Mouse (Mus musculus) liver, embryonic 14.5 days (tissue): ENCODE measurements around the gene Rbm47. TPM values are rescaled to one million over a fixed set of nuclear protein-coding genes. Genes with fewer than 3 reads are reported as not detected.

ENCODE experiments used
- ATAC-seq: fragments of 200-750 bp; cut with Nextera tagmentation; 2 replicates; pipeline ENCODE4 v1.8.0; 2017; ENCODE audit warnings: moderate number of reproducible peaks, mild to moderate bottlenecking, moderate library complexity; ENCODE audit not compliant: insufficient read depth
- DNase-seq, 3 experiments: peaks; one replicate each; pipeline ENCODE4 v3.0.0-alpha.2; 2012 to 2013; ENCODE audit warnings: low read depth in 3 of 3, low spot score in 3 of 3
- H3K27ac ChIP-seq: fragments of 300-500 bp; sonication (generic); 2 replicates; pipeline ENCODE4 v1.5.1; 2014; ENCODE audit warnings: moderate library complexity, mild to moderate bottlenecking, control low read depth, inconsistent platforms
- H3K27me3 ChIP-seq: fragments of 300-500 bp; sonication (generic); 2 replicates; pipeline ENCODE4 v1.6.1; 2014; ENCODE audit warnings: mild to moderate bottlenecking, low read length, moderate library complexity; ENCODE audit not compliant: control insufficient read depth, insufficient read depth
- H3K36me3 ChIP-seq: fragments of 300-500 bp; sonication (generic); replicated peaks from 2 replicates; pipeline ENCODE4 v1.6.1; 2014; ENCODE audit warnings: low read depth; ENCODE audit not compliant: control insufficient read depth, insufficient read depth
- H3K4me1 ChIP-seq, 2 experiments: fragments of 200-500 bp in 1 of 2; fragments of 300-500 bp in 1 of 2; sonication (generic) in 1 of 2; replicated peaks; 2 replicates each; pipeline ENCODE4 v1.6.1; 2012 to 2014; ENCODE audit warnings: antibody characterized with exemption in 1 of 2, inconsistent platforms in 1 of 2, low read length in 1 of 2; ENCODE audit not compliant: control insufficient read depth in 2 of 2, insufficient read depth in 2 of 2
- H3K4me2 ChIP-seq: fragments of 300-500 bp; sonication (generic); 2 replicates; pipeline ENCODE4 v1.6.1; 2014; ENCODE audit warnings: low read depth, mild to moderate bottlenecking, control low read depth, moderate library complexity
- H3K4me3 ChIP-seq, 2 experiments: fragments of 200-500 bp in 1 of 2; fragments of 300-500 bp in 1 of 2; sonication (generic) in 1 of 2; 2 replicates each; pipeline ENCODE4 v1.5.1; 2012 to 2014; ENCODE audit warnings: low read depth in 2 of 2, low read length in 2 of 2, mild to moderate bottlenecking in 2 of 2, control low read depth in 1 of 2, inconsistent platforms in 1 of 2, moderate library complexity in 1 of 2; ENCODE audit not compliant: insufficient read depth in 1 of 2
- H3K9ac ChIP-seq: fragments of 300-500 bp; sonication (generic); replicated peaks from 2 replicates; pipeline ENCODE4 v1.6.1; 2014; ENCODE audit warnings: mild to moderate bottlenecking, control low read depth, moderate library complexity
- H3K9me3 ChIP-seq: fragments of 300-500 bp; sonication (generic); 2 replicates; pipeline ENCODE4 v1.6.1; 2016; ENCODE audit warnings: low read length, mixed read lengths; ENCODE audit not compliant: control insufficient read depth
- CTCF ChIP-seq: IDR thresholded peaks from 2 replicates; pipeline ENCODE4 v1.5.1; 2016; ENCODE audit warnings: antibody characterized with exemption, low read depth, control low read depth
- EP300 ChIP-seq: IDR thresholded peaks from 2 replicates; pipeline ENCODE4 v1.6.1; 2016; ENCODE audit warnings: antibody characterized with exemption, low read depth
- WGBS: fragments of 180-500 bp; shearing (Covaris S2); extraction: QIAGEN DNeasy Blood & Tissue Kit; methylation state at CpG from one replicate; pipeline ENCODE4 v1.1.7; 2014; ENCODE audit not compliant: insufficient replicate concordance; 5-methylcytosine and 5-hydroxymethylcytosine counted together
- polyA plus RNA-seq, 2 experiments: library from polyadenylated mRNA; depleted of rRNA in 1 of 2; stranded (reverse) in 1 of 2; unstranded in 1 of 2; fragments of >200 nt; fragmentation: Nextera tagmentation in 1 of 2; extraction: Ambion mirVana in 1 of 2; gene quantifications; 2 replicates each; pipeline versions ENCODE4 v1.2.1 to v1.2.3; 2012 to 2014

Rbm47 gene
- polyA plus RNA-seq, 2 experiments = 3.1 to 7.7 TPM

- Histone ChIP-seq H3K4me3 (no peak overlapping the region), H3K9ac (no peak overlapping the region), H3K36me3 (no peaks in the 10 kb centered on the region), H3K4me1 (no peaks in the 10 kb centered on the region), H3K27ac (no peak overlapping the region), H3K27me3 (no peaks in the 10 kb centered on the region), H3K9me3 (no peaks in the 10 kb centered on the region), H3K4me2 (no peak overlapping the region)
- TF ChIP-seq CTCF (no peak), EP300 (no peak)
- no peak for DNase-seq
- WGBS = 76% methylated on average over 23 of the region's 23 CpGs
- no peak for ATAC-seq
Observed at GRCm38 (mm10) chr5:66174160-66174837, 1.4 kb upstream of the Rbm47 start.

GRCm38 (mm10) chr5:66170591-66170990 lies 2.3 kb downstream of the Rbm47 start:
- no peaks in the 10 kb centered on the region for H3K36me3 ChIP-seq
- no peaks in the 10 kb centered on the region for H3K9me3 ChIP-seq
- TF ChIP-seq EP300 (no peak), CTCF (no peak)
- no peak overlapping the region for H3K4me3 ChIP-seq
- no peak overlapping the region for H3K4me2 ChIP-seq
- H3K27me3 ChIP-seq = no peaks in the 10 kb centered on the region
- H3K4me1 ChIP-seq = peaks cover 0 to 2% of the 10 kb centered on the region in 2 experiments; a peak in 1 of 4 replicates
- 63% methylated on average over 9 of the region's 9 CpGs for WGBS
- no peak overlapping the region for H3K9ac ChIP-seq
- H3K27ac ChIP-seq = no peak overlapping the region
- ATAC-seq (no peak), DNase-seq (no peak)

- H3K27ac ChIP-seq = no peak overlapping the region
- H3K9ac ChIP-seq = no peak overlapping the region
- 63% methylated on average over 2 of the region's 2 CpGs for WGBS
- TF ChIP-seq CTCF (no peak), EP300 (no peak)
- H3K4me1 ChIP-seq = peaks cover 0 to 2% of the 10 kb centered on the region in 2 experiments; a peak in 1 of 4 replicates
- ATAC-seq (no peak), DNase-seq (no peak)
- H3K4me2 ChIP-seq = no peak overlapping the region
- no peak overlapping the region for H3K4me3 ChIP-seq
- H3K36me3 ChIP-seq = no peaks in the 10 kb centered on the region
- no peaks in the 10 kb centered on the region for H3K9me3 ChIP-seq
- H3K27me3 ChIP-seq = no peaks in the 10 kb centered on the region
Observed at GRCm38 (mm10) chr5:66169099-66169485, 3.8 kb downstream of the Rbm47 start.

- H3K9ac ChIP-seq = no peak overlapping the region
- TF ChIP-seq EP300 = no peak
- WGBS = 60% methylated on average over 8 of the region's 8 CpGs
- H3K27me3 ChIP-seq = no peaks in the 10 kb centered on the region
- H3K4me3 ChIP-seq = no peak overlapping the region
- peaks cover 0 to 2% of the 10 kb centered on the region in 2 experiments; a peak in 1 of 4 replicates for H3K4me1 ChIP-seq
- no peak for ATAC-seq
- H3K27ac ChIP-seq = no peak overlapping the region
- no peaks in the 10 kb centered on the region for H3K9me3 ChIP-seq
- no peaks in the 10 kb centered on the region for H3K36me3 ChIP-seq
- DNase-seq = no peak
- H3K4me2 ChIP-seq = no peak overlapping the region
Observed at GRCm38 (mm10) chr5:66168462-66169098, 4.3 kb downstream of the Rbm47 start.

- ATAC-seq (no peak), DNase-seq (no peak)
- Histone ChIP-seq H3K27ac (no peak overlapping the region), H3K4me3 (no peak overlapping the region), H3K36me3 (no peaks in the 10 kb centered on the region), H3K27me3 (no peaks in the 10 kb centered on the region), H3K9me3 (no peaks in the 10 kb centered on the region), H3K4me2 (no peak overlapping the region), H3K4me1 (peaks cover 0 to 2% of the 10 kb centered on the region in 2 experiments; a peak in 1 of 4 replicates), H3K9ac (no peak overlapping the region)
- no peak for TF ChIP-seq CTCF
- no peak for TF ChIP-seq EP300
- WGBS = 48% methylated on average over 5 of the region's 5 CpGs
Observed at GRCm38 (mm10) chr5:66166931-66167330, 6.0 kb downstream of the Rbm47 start.
